ENCODE assay signal across 7 mouse cellular contexts in the genomic region with DNA sequence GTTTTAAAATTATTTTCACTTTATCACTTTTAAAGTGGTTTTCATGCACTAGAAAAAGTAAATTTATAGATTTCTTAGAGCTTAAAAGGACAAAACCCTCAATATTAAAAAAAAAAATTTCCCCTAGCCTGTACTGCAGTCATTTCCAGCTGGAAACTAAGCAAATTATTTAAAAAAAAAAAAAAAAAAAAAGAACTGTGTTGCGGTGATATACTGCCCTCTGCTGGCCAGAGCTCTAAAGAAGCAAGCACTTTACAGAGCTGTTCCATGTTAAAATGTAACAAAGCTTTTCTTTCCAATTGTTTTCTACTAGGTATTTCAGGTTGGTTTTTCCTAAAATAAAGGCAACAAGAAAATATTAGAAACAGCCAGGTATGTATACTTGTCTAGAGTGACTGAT. TPM values are rescaled to one million over a fixed set of nuclear protein-coding genes. Genes with fewer than 3 reads are reported as not detected.
DNase-seq lines count a peak whose midpoint lies in the region; TF ChIP-seq lines count a peak whose summit lies in the region.

No protein-coding gene starts in this region.

- no peaks in the 10 kb centered on the region for H3K27me3 ChIP-seq in E14TG2a.4 (ENCODE audit: insufficient read depth, low read length)

- H3K4me1 ChIP-seq in E14TG2a.4 (replicated peaks; ENCODE audit: low read depth, low read length), result no peaks in the 10 kb centered on the region

- no peak overlapping the region for H3K4me3 ChIP-seq in E14TG2a.4 (replicated peaks; ENCODE audit: low read length)

- peak; percentile 39 for TF ChIP-seq CTCF in E14TG2a.4 (conservative IDR thresholded peaks at IDR 0.05; ENCODE audit: low read length)

- DNase-seq in layer of hippocampus, adult 11-12 months (ENCODE audit: low spot score), result peak; percentile 54
- DNase-seq in layer of hippocampus, adult 9-10 months (ENCODE audit: low spot score), result no peak
- peak; percentile 81 for DNase-seq in adipocyte (ENCODE audit: low spot score)
- peak; percentile 54 for DNase-seq in embryo, embryonic 11 days
- peak; percentile 50 to 63 for DNase-seq in left cerebral cortex, postnatal 14 days (ENCODE audit: low spot score in 2 of 2)
- peak; percentile 72 for DNase-seq in right cerebral cortex, postnatal 4 days

- intact Hi-C loops in left cerebral cortex, postnatal 14 days (cut with DNase I), result loop anchor here (5.0 kb wide), 1 partner anchor 189 kb away; a partner anchor contains a TSS

- no peaks in the 10 kb centered on the region for H3K36me3 ChIP-seq in E14TG2a.4 (ENCODE audit: insufficient read depth, low read length)

- no peaks in the 10 kb centered on the region for H3K9me3 ChIP-seq in E14TG2a.4 (ENCODE audit: low read length)

RNA-seq across cellular contexts. Expression of a gene that starts 4.4 kb away (rescaled TPM):
- not detected for total RNA-seq in left cerebral cortex, postnatal 14 days (2021)

RNA-seq across cellular contexts. Expression of a gene that starts 24.8 kb away (rescaled TPM):
- total RNA-seq in left cerebral cortex, postnatal 14 days (2021), result 10 to 100 TPM; 12.4 to 15.3 TPM
